Mouse (Mus musculus): ENCODE results near the gene Zc3h6.
"Not testable (repeated sequence)": the region's sequence is repeated elsewhere in the genome, so short reads cannot be mapped to it uniquely, and the experiment has no call there.

Gene Zc3h6

DNA sequence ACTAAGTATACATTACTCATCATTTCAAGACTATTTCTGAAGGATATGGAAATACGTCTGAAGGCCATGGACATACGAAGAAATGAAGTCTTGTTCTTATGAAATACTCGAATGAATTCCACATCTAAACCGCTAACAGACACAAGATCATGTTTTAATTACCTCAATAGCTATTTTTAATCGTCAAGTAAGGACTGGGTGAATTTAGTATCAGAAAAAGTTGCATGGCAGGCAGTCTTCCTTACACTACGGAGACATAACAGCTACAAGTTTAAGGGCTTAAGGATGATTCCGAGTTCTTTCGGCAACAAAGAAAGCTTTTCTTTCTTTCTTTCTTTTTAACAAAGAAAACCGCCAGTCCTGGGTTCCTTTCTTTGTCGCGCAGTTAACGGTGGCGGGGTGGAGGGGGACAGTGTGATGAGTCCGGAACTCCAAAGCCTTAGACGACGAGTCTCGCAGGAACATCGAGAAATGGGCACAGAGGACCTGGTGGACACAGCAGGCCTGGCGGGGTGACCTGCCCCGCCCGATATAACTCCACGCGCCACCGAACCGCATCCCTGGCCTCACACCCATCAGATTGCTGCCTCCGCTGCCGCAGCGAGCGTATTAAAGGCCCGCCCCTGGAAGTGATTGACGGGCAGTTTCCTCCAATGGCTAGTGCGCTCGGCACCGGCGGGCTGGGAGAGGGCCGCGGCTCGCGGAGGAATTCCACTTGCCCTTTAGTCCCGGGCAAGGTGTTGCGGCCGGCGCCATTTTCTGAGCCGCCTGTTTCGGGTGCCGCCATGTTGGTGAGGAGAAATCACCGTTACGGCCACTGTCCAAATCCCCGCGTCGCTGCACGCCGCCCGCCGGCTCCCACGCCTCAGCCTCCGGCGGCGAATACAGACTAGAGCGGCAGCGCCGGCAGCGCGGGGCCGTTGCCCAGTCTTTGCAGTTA, at the start of gene Zc3h6:
Gene Zc3h6, plus strand, starts transcription at position 762 of the 940 bp plus-strand sequence.
- peak; percentile 97 to 98 for DNase-seq

DNA sequence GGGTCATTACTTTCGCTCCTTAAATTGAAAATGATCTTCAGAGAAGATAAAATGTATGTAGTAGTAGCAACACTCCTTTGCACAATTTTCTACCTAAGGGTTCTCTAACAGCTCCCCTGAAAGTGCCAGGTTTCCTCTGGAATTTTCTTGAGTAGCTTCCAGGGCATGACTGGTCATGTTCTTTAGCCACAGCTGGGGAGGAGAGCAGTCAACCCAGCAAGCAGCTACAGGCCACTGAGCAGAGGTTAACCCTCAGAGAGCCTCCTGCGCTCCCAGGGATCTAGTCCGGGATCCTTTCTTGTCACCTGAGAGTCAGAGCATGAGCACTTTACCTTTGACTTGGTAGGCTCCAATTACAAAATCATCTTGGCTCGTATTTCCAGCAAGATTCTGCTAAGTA, 42.4 kb upstream of the Zc3h6 start:
- DNase-seq = no peak

DNA sequence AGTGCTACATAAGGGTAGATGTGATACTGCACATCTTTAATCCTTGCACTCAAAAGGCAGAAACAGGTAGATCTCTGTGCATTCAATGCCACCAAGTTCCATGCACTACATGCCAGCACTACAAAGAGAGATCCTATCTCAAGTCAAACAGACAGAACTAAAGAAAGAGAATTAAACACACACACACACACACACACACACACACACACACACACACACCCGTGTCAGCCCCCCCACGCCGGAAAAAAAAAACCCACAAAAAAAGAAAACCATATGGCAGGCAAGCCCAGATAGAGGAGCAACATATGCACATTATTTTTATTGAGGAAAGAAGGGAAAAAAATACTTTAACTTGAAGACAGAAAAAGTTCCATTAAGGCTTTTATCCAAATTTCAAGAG, 38.8 kb upstream of the Zc3h6 start:
- DNase-seq = peak; percentile 35 to 37

DNA sequence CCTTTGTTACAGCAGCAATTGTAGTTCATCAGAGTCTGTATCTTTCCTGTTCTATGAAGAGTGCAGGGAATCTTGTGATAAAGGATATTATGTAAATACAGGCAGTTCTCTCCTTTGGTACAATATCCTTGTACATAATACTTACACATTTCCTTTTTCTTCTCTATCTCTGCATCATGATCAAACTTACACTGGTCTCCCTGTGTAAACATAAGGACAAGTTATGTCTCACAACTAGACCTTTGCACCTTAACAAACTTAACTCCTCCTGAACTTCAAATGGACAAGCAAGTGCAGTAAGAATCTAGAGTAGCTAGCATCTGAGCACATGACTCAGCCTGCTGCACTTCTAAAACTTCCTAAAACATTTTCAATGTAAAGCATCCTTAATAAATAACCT, 36.5 kb upstream of the Zc3h6 start:
- no peak for DNase-seq

DNA sequence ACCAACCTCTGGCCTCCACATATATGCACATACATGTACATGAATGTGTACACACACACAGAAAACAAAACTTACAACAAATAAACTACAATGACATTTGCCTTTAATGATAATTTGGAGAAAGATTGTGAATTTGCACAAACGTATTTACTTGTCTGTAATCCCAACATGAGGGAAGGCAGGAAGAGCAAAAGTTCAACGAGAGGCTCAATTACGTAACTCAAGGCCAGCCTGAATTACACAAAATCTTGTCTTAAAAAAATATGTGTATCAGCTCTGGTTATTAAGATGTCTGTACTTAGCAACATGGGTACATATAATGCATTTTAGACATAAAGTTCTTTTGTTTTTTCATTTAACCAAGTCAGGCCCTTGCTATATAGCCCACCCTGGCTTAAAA, 30.9 kb upstream of the Zc3h6 start:
- no peak for DNase-seq

DNA sequence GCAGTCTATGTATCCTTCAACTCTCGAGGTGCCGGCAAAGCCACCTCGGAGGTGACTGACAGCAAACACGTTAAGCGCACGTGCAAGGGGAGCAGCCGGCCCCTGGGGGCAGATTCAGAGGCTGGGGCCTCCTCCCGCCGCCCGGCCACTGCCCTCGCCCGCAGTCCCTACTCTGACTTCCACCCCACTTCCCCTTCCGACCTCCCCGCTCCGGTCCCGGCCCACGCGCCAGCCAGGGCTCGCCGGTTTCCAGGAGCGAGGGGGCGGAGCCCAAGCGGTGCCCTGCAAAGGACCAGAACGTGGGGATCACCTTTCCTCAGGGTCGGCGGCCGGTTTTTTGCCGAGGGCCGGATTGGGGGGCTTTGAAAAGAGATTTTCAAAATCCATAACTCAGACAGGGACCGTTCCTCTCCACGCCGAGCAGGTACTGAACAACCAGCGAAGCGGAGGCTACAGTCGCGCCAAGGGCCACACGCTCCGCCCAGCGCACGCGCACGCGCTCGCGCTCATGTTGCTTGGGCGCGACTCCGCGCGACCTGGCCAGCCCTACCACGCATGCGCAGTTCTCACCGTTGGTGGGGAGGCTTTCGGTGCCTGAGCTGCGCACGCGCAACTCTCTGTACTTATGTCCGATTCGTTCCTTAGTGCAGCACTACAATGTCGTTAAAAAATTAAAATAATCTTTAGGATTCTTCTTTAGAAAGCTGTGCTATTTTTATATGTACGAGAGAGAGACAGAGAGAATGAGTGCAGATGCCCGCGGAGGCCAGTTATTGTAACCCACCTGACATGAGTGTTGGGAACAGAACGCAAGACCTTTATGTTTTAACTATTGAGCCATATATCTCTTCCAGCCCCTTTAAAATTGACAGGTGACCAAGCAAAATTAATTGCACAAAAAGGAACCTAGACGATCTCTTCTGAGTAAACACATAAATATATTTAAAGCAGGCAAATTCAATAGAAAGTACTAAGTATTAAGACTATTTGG, 23.4 kb upstream of the Zc3h6 start, which contains the start of gene Zc3h8:
Gene Zc3h8, minus strand, starts transcription at position 540 of the 991 bp plus-strand sequence.
- peak; percentile 97 for DNase-seq

DNA sequence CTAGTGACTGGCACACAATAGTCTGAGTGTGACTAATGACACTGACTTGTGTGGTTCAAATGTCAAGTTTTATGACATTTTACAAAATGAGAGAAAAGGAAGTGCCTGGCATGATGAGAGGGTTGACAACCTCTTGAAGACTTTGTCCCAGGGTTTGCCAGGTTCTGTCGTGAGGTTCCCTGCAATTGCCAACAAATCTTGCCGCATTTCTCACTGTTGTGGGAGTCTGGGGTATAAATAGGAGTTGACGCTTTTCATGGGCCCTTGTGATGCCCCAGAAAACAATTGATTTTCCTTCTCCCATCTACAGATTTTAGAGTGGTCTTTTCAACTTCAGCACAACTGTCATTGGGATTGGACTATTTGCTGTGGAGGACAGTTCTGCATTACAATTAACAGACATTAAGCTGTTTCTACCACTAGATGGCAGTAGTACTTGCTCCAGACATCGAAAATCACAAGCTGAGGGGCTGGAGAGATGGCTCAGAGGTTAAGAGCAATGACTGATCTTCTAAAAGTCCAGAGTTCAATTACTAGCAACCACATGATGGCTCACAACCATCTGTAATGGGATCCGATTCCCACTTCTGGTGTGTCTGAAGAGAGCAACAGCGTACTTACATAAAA, 19.1 kb upstream of the Zc3h6 start:
- no peak for DNase-seq

DNA sequence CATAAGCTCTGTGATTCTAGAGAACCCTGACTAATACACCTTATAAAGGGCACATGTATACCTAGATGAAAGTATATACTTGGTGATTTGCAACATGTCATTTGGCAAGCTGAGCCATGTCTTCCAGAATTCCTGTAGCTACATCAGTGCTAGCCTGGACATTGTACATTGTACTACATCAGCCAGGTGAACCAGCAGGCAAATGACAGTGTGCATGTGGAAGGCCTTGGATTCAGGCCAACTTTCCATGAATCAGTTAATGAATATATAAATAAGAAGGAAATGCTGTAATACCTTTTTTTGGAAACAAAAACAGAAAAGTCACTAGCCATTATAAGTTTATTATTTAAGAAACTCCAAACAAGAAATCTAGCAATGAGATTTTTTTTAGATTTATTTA, 13.0 kb upstream of the Zc3h6 start:
- no peak for DNase-seq

DNA sequence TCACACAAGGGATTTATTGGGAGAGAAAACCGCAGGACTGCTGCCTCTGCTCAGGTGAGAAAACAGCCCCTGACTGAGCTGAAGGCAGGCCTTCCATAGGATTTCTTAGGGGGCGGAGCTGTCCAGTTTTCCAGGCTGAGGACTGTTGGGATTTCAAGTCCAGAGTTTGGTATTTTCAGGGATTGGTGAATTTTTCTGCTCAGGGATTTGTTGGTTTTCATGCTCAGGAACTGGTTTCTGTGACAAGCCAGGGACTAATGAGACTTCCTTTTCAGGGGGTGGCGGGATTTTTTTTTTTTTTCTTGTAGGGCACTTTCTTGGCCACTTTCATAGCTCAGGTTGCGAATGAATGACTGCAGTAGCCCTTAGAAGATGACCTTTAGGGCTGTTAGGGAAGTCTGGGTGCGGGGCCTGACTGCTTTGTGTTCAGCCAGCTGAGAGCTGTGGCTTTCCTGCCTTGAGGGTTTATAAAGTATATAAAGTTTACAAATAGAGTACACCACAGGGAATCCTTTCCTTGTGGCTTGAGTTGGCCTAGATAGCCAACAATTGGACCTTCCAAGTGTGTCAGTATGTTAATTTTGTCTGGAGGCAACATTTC, 1.6 kb upstream of the Zc3h6 start:
- DNase-seq = no peak

DNA sequence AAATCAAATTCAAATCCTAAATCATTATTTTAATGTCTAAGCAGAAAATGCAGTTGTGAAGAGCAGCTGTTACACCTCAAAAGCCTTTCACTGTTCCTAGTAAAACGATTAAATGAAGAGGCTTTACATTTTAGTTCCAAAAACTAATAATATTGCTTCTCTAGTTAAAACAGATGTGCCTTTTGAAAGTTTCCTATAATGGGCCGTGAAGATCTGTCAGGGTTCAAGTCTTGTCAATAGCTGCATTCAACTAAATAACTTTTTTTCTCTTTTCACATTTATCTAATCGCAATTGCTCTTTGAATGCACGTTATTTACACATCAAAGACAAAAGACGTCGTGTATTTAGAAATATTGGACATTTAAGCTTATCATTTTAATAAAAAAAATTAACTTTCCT, 966 bp upstream of the Zc3h6 start:
- DNase-seq = no peak

DNA sequence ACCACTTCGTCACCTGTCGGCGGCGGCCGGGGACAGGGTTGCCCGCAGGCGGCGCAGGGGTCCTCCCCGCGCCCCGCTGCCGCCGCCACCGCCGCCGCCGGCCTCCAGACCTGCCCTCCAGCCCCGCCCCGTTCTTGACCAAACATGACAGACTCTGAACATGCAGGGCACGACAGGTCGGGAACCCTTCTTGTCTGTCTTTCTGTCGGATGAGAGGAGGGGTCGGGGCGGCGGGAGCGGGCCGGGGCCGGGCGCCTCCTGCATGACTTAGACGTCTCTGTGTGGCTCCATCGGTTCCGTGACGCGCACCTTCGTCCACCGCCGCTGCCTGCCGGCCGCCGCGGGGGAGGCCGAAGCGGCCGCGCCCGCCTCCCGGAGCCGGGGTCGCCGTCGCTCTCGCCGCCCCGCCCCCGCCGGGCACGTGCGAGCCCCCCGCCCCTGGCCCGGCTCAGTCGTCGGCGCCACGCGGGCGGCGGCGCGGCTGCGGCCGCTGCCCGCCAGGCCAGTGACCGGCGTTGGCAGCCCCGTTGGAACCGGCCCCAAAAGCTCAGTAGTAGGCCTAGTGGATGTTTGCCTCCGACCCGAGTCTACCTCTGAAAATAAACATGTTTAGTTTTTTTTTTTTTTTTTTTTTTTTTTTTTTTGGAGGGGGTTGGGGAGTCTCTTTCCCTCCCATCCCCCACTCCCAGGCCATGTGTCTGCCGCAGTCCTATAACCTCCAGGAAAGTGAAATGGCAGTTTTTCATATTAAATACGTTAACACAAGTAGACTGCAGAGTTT, 649 bp downstream of the Zc3h6 start, which contains the start of gene Gm10762:
Gene Gm10762, minus strand, starts transcription at position 65 of the 781 bp plus-strand sequence.
- peak; percentile 81 to 82 for DNase-seq

DNA sequence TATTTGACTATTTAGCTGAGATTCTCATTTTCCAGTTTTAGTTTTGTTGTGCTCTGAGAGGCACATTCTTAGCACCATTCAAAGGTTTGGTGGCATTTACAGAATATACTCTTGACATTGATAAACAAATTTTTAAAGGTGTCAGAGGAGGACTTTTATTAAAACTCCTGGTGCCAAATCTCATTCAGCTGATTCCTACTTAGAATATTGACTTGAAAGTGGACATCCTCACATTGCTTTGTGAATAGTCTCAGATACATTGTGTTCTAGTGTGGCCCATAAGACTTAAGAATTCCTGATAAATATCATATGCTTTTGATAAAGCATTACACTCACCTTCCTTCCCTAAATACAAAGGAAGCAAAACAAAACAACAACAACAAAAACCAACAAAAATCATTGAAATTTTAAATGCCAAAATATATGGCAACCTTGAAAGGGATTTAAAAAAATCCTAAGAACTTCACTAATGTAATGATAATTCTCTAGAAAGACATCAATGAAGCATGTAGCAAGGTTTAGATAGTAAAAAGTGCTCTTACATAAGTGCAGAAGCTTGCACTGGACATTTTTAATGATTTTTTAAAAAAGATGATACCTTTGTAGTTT, 1.4 kb downstream of the Zc3h6 start:
- no peak for DNase-seq

DNA sequence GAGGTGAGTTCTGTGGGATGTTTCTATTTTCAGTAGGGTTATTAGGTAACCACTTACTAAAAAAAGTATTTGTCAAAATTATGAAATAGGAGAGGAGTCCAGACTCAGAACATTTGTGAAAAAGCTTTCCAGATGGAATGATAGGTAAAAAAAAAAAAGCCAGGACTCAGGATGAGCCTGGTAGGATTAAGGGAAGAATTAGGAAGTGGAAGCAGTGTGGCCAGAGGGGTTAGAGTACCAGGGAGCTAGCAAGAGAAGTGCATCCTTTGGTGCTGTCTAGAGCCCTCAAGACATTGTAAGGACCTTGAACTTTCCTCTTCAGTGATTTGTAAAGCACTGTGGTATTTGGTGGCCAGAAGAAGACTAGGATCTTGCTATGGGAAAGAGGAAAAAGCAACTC, 5.1 kb downstream of the Zc3h6 start:
- no peak for DNase-seq

DNA sequence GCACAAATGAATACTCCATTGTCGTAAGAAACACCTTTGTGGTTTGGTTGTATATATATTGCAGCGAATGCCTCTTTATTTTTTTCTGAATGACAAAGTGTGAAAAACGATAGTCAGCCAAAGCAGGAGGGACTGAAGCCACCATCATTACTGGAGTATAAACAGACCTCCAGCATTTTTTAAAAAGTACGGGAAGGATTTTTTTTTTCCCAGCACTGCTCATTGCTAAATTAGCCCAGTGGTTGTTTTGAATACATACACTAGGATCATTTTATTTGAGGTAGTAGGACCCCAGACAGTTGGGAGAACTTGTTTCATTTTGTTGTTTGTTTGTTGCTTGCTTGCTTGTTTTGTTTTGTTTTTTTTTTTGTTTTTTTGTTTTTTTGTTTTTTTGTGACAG, 8.4 kb downstream of the Zc3h6 start:
- no peak for DNase-seq

DNA sequence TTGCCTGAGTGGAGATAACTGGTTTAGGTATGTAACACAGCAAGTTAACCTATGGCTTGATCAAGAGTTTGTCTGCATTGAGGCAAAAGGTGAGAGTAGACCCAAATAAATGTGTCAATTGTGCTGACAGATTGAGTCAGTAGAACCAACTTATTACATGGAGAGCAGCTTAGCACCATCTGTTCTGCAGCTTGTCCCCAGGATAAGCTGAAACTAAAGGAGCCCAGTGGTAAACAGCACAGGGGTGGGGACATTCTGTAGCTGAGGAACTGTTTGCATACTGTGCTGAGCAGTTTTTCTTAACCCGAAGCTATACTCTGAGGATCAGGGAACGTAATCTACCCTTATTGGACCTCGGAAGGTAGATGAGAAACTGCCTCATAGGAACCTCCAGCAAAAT, 17.5 kb downstream of the Zc3h6 start:
- no peak for DNase-seq

DNA sequence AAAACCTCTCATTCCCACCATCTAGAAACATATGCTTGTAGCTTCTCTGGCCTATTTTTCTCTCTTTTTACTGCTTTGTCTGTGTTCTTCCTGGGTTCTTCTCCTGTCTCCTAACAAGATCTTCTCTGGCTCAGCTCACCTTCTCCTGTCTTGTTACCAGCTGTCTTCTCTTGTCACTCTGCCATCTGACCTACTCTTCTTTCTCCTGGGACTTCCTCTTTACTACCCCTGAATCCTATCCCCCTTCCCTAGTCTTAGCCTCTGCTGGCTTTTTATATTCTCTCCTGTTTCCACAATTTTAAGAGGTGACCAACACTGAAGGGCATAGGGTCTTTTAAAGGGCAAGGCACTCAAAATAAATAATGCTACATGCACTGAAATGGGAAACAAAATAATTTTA, 37.7 kb downstream of the Zc3h6 start:
- DNase-seq = no peak

DNA sequence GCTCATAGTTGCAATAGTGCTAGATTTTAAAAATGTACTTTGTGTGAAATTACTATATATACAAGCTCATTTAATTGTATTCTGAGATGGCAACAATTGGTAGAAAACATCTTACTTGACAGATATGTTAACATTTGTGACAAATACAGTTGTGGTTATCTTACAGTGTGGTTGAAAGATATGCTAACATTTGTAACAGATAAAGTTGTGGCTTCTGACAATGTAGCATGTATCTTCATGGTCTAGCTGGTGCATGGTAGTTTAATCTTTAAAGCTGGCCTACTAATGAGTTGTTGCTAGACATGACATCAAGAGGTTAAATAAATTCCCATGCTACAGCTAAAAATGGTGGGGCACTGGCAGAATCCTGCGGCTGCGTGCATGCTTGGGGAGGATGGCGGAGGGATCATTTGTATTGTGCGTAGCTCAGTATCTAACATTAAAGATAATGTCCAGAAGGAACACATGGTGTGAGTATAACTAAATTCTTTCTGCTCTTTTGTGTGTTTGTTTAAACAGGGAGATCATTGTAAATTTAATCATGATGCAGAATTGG, 39.1 kb downstream of the Zc3h6 start:
- DNase-seq = no peak

DNA sequence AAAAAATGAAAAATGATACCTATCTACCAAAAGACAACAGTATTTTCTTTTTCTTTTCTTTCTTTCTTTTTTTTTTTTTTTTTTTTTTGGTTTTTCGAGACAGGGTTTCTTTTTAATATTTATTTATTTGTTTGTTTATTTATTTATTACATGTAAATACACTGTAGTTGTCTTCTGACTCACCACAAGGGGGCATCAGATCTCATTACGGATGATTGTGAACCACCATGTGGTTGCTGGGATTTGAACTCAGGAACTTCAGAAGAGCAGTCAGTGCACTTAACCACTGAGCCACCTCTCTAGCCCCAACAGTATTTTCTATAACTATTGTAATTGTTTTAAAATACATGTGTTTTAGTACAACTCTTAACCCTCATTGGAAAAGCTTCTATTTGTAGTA, 41.7 kb downstream of the Zc3h6 start:
- DNase-seq = not testable (repeated sequence)

DNA sequence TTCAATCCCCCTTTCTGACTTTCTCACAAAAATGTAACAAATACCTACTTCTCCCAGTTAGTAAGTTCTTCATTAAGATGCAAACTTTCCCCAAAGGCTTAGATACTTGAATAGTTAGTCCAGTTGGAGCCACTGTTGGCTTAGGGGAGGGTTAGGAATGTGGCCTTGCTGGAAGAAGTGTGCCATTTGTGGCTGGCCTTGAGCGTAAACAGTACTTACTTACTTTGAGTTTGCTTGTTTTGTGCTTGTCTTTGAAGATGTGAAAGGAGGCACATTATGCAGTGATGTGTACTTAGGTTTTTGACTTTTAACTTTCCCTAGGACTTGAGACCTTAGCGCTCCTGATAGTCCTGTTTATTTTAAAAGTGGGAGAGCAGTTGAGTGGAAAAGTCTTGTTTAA, 52.9 kb downstream of the Zc3h6 start:
- DNase-seq = no peak

DNA sequence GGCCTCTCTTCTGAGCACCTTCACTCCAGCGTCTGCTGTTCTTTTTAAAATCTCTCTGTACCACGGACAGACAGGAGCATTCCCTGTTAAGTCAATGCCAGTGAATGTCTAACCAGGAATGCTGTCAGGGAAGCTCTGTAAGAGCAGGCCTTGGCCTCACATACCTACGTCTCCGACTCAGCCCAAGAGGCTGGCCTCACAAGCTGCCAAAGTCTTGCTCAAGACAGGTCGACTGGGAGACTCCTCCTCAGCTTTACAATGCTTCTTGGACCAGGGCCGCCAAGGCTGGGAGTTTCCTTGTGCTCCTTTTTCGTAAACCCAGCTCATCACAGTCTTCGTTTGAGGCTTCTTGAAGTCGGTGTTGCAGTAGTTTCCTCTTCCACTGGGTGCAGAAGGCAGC, 57.6 kb downstream of the Zc3h6 start:
- no peak for DNase-seq

DNA sequence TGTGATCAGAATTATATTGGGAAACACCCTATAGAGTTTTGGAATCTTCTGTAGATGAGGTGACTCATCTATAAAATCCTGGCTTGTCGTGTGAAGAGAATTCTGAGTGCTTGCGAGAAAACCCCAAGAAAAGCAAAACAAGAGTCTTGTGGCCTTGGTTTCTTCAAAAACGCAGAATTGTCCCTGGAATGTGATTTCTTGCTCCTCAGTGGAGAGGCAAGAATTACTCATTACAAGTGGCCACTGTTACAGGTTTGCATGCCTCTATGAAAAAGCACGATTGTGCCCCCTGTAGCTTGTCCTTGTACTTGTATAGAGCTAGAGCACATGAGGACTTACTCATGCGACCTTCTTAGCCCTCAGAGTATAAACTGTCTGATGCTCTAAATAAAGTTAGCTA, 68.2 kb downstream of the Zc3h6 start:
- no peak for DNase-seq
